Comparison of ENCODE assay signal across 7 mouse cellular contexts in the genomic region with DNA sequence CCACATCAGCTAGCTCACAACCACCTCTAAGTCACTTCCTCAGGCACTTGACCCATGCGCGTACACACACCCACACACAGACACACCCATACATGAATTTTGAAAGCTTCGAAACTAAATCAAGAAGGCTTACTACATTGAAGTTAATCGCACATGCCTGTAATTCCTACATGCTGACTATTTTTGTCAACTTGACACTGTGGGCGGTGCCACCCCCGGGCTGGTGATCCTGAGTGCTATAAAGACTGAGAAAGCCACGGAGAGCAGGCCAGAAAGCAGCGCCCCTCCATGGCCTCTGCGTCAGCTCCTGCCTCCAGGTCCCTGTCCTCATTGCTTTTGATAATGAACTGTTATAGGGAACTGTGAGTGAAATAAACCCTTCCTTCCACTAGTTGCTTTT. TPM values are rescaled to one million over a fixed set of nuclear protein-coding genes. Genes with fewer than 3 reads are reported as not detected.
DNase-seq lines count a peak whose midpoint lies in the region; ATAC-seq and TF ChIP-seq lines count a peak whose summit lies in the region.

No protein-coding gene starts in this region.

- WGBS in heart, embryonic 16.5 days: 8% methylated on average over 9 of the region's 9 CpGs
- WGBS in macrophage (ENCODE audit: missing documents): 11% methylated on average over 9 of the region's 9 CpGs
- WGBS in stomach, embryonic 14.5 days: 29% methylated on average over 9 of the region's 9 CpGs

- peak overlapping the region; percentile 91 for H3K4me2 ChIP-seq in heart, embryonic 16.5 days (ENCODE audit: low read depth, low read length)
- H3K4me2 ChIP-seq in stomach, embryonic 14.5 days (replicated peaks; ENCODE audit: low read depth, low read length): peak overlapping the region; percentile 97

- DNase-seq in CD4-positive helper T cell, adult 2 months (ENCODE audit: low read depth, low spot score): peak; percentile 54
- DNase-seq in G1E (ENCODE audit: low spot score): no peak
- DNase-seq in embryo, embryonic 9.5 days (ENCODE audit: extremely low spot score): peak; percentile 27
- DNase-seq in layer of hippocampus, adult 2 months (ENCODE audit: low spot score in 2 of 2): no peak

- peaks cover 49% of the 10 kb centered on the region for H3K4me1 ChIP-seq in G1E (ENCODE audit: insufficient read depth, low read depth, low read length)
- peaks cover 18% of the 10 kb centered on the region for H3K4me1 ChIP-seq in heart, embryonic 16.5 days (ENCODE audit: control insufficient read depth, insufficient read depth, low read length)
- H3K4me1 ChIP-seq in stomach, embryonic 14.5 days (ENCODE audit: control insufficient read depth, insufficient read depth, low read length): peaks cover 14% of the 10 kb centered on the region

- peak overlapping the region; percentile 96 for H3K27ac ChIP-seq in heart, embryonic 16.5 days (ENCODE audit: low read length)
- H3K27ac ChIP-seq in layer of hippocampus, adult 2 months: peak overlapping the region; percentile 92
- H3K27ac ChIP-seq in macrophage: peak overlapping the region; percentile 57
- H3K27ac ChIP-seq in stomach, embryonic 14.5 days (ENCODE audit: low read length): no peak overlapping the region

- peak; percentile 17; the same call in 1 of the 2 replicates for ATAC-seq in G1E (ENCODE audit: extremely low read depth, insufficient number of reproducible peaks, low FRiP score, poor library complexity, severe bottlenecking)
- ATAC-seq in heart, embryonic 16.5 days (replicated peaks; ENCODE audit: extremely low read depth, insufficient read depth, low FRiP score): peak; percentile 14; the same call in 1 of the 2 replicates
- ATAC-seq in stomach, embryonic 14.5 days (ENCODE audit: insufficient number of reproducible peaks, insufficient read depth, low FRiP score, low read depth): no peak

- H3K4me3 ChIP-seq in G1E (ENCODE audit: low read depth, low read length): peak overlapping the region; percentile 93
- H3K4me3 ChIP-seq in heart, embryonic 16.5 days (ENCODE audit: low read length): peak overlapping the region; percentile 71
- peak overlapping the region; percentile 72 for H3K4me3 ChIP-seq in layer of hippocampus, adult 2 months
- H3K4me3 ChIP-seq in macrophage (ENCODE audit: inconsistent target): peak overlapping the region; percentile 84
- peak overlapping the region; percentile 65 for H3K4me3 ChIP-seq in stomach, embryonic 14.5 days (ENCODE audit: low read depth, low read length)

- H3K36me3 ChIP-seq in G1E (replicated peaks) (peaks cover 34% of the 10 kb centered on the region), macrophage (ENCODE audit: inconsistent target) (no peaks in the 10 kb centered on the region)
- peaks cover 10% of the 10 kb centered on the region; the same call in 1 of the 2 replicates for H3K36me3 ChIP-seq in heart, embryonic 16.5 days (ENCODE audit: control insufficient read depth, insufficient read depth)
- H3K36me3 ChIP-seq in stomach, embryonic 14.5 days (ENCODE audit: control insufficient read depth, insufficient read depth, low read length): no peaks in the 10 kb centered on the region

- H3K9ac ChIP-seq in heart, embryonic 16.5 days (ENCODE audit: low read length): peak overlapping the region; percentile 81
- no peak overlapping the region for H3K9ac ChIP-seq in stomach, embryonic 14.5 days (replicated peaks; ENCODE audit: low read depth, low read length)

- H3K9me3 ChIP-seq in G1E (replicated peaks): no peaks in the 10 kb centered on the region
- H3K9me3 ChIP-seq in heart, embryonic 16.5 days (replicated peaks; ENCODE audit: control insufficient read depth, low read length): no peaks in the 10 kb centered on the region
- no peaks in the 10 kb centered on the region for H3K9me3 ChIP-seq in stomach, embryonic 14.5 days (ENCODE audit: control insufficient read depth, low read depth, low read length)

- no peaks in the 10 kb centered on the region for H3K27me3 ChIP-seq in G1E (ENCODE audit: insufficient read depth, low read length)
- no peaks in the 10 kb centered on the region for H3K27me3 ChIP-seq in heart, embryonic 16.5 days (ENCODE audit: control insufficient read depth, insufficient read depth, low read length)
- H3K27me3 ChIP-seq in stomach, embryonic 14.5 days (ENCODE audit: control insufficient read depth, insufficient read depth, low read length): no peaks in the 10 kb centered on the region

- peaks cover 17% of the 10 kb centered on the region for H3K79me2 ChIP-seq in macrophage (ENCODE audit: inconsistent target)

- TF ChIP-seq CTCF in G1E (IDR thresholded peaks at IDR 0.05; ENCODE audit: low read depth, low read length): no peak
- no peak for TF ChIP-seq CTCF in layer of hippocampus, adult 2 months (conservative IDR thresholded peaks at IDR 0.05)

RNA-seq across cellular contexts. Expression of a gene that starts 23.7 kb away (rescaled TPM):
- total RNA-seq in G1E (2014; fragmentation: Nextera tagmentation) (142 and 167 TPM in 2 replicates), G1E (2017) (135 and 146 TPM in 2 replicates)
- polyA plus RNA-seq in G1E (2012) (24.0 and 27.6 TPM in 2 replicates), macrophage (2018) (3.2 to 31.5 TPM (median 6.7 TPM) in 3 replicates)
- polyA plus RNA-seq in heart, embryonic 16.5 days (2015; fragmentation: Nextera tagmentation; extraction: Ambion mirVana): 80.8 and 80.9 TPM in 2 replicates
- 100 to 1,000 TPM; 104 to 107 TPM for total RNA-seq in layer of hippocampus, adult 2 months (2021)
- total RNA-seq in macrophage (2018; cell fraction: chromatin; rRNA removed): 10 to 100 TPM in 19 of 26 experiments, 1 to 10 TPM in 7; 3.5 to 27.8 (median 13.6) TPM
- total RNA-seq in macrophage (2018; cell fraction: cytosol; rRNA removed): 10 to 100 TPM in 8 of 26 experiments, 1 to 10 TPM in 18; 4.0 to 14.3 (median 7.4) TPM
- 10 to 100 TPM in 15 of 26 experiments, 1 to 10 TPM in 11; 2.4 to 24.2 (median 12.0) TPM for total RNA-seq in macrophage (2018; cell fraction: nucleus; rRNA removed)
- 72.3 and 95.2 TPM in 2 replicates for polyA plus RNA-seq in stomach, embryonic 14.5 days (2014; fragmentation: Nextera tagmentation; extraction: Ambion mirVana)

Comparison
In these comparisons a context has a peak if more than half of its experiments do, and no peak if none do; other contexts are left out.
1. DNase-seq: peak in CD4-positive helper T cell, adult 2 months (single experiment) and embryo, embryonic 9.5 days (single experiment); none in G1E (single experiment) and layer of hippocampus, adult 2 months (0 of 2).
2. Peak in every context shown above with its lines, with median percentiles within 50 percentile points of each other: H3K4me3 ChIP-seq.